Mouse (Mus musculus) kidney, embryonic 15.5 days (tissue): Measurements from ENCODE around the gene Spata4. TPM values are rescaled to one million over a fixed set of nuclear protein-coding genes. Genes with fewer than 3 reads are reported as not detected.
A peak's percentile ranks its signal among the peaks of the same experiment; 100 is the strongest.

ENCODE experiments used
- ATAC-seq: fragments of 200-750 bp; cut with Nextera tagmentation; replicated peaks from 2 replicates; pipeline ENCODE4 v1.8.0; 2017; ENCODE audit warnings: moderate TSS enrichment; ENCODE audit not compliant: low FRiP score
- H3K27ac ChIP-seq: fragments of 300-500 bp; sonication (generic); 2 replicates; pipeline ENCODE4 v1.5.1; 2015; ENCODE audit warnings: mild to moderate bottlenecking, inconsistent platforms
- H3K27me3 ChIP-seq: fragments of 300-500 bp; sonication (generic); 2 replicates; pipeline ENCODE4 v1.6.1; 2015; ENCODE audit warnings: inconsistent platforms
- H3K36me3 ChIP-seq: fragments of 300-500 bp; sonication (generic); 2 replicates; pipeline ENCODE4 v1.6.1; 2015; ENCODE audit warnings: inconsistent platforms
- H3K4me1 ChIP-seq: fragments of 300-500 bp; sonication (generic); 2 replicates; pipeline ENCODE4 v1.6.1; 2015; ENCODE audit warnings: inconsistent platforms
- H3K4me2 ChIP-seq: fragments of 300-500 bp; sonication (generic); 2 replicates; pipeline ENCODE4 v1.6.1; 2015; ENCODE audit warnings: moderate library complexity, mild to moderate bottlenecking, inconsistent platforms
- H3K4me3 ChIP-seq: fragments of 300-500 bp; sonication (generic); replicated peaks from 2 replicates; pipeline ENCODE4 v1.5.1; 2015; ENCODE audit warnings: mild to moderate bottlenecking, inconsistent platforms
- H3K9ac ChIP-seq: fragments of 300-500 bp; sonication (generic); 2 replicates; pipeline ENCODE4 v1.6.1; 2015; ENCODE audit warnings: mild to moderate bottlenecking, inconsistent platforms
- H3K9me3 ChIP-seq: fragments of 300-500 bp; sonication (generic); replicated peaks from 2 replicates; pipeline ENCODE4 v1.6.1; 2016; ENCODE audit warnings: inconsistent platforms
- WGBS: fragments of 180-500 bp; shearing (Covaris S2); methylation state at CpG from one replicate; pipeline ENCODE4 v1.1.7; 2015; ENCODE audit warnings: mixed read lengths; 5-methylcytosine and 5-hydroxymethylcytosine counted together
- polyA plus RNA-seq: library from polyadenylated mRNA; unstranded; fragments of >200 nt; fragmentation: Nextera tagmentation; extraction: Ambion mirVana; gene quantifications from 2 replicates; pipeline ENCODE4 v1.2.1, GENCODE M21; 2015

Spata4 gene
- polyA plus RNA-seq, result not detected in 2 replicates

GRCm38 (mm10) chr8:54600671-54601251, at the start of gene Spata4:
Gene Spata4 (plus strand): TSS chr8:54600781.
- ATAC-seq, result peak; percentile 85

GRCm38 (mm10) chr8:54554921-54555320, 45.7 kb upstream of the Spata4 start:
- ATAC-seq, result no peak
- no peak overlapping the region for H3K4me2 ChIP-seq
- H3K9ac ChIP-seq, result no peak overlapping the region
- no peak overlapping the region for H3K27ac ChIP-seq
- 80% methylated on average over 2 of the region's 2 CpGs for WGBS
- no peaks in the 10 kb centered on the region for H3K36me3 ChIP-seq
- no peak overlapping the region for H3K4me3 ChIP-seq
- no peaks in the 10 kb centered on the region for H3K9me3 ChIP-seq
- no peaks in the 10 kb centered on the region for H3K4me1 ChIP-seq
- no peaks in the 10 kb centered on the region for H3K27me3 ChIP-seq

More at GRCm38 (mm10) chr8:54600671-54601251, at the start of gene Spata4:
- Histone ChIP-seq H3K9me3 (no peaks in the 10 kb centered on the region), H3K27ac (no peak within 1 kb of the TSS), H3K27me3 (no peaks in the 10 kb centered on the region), H3K4me2 (peak within 1 kb of the TSS; percentile 60), H3K36me3 (no peaks in the 10 kb centered on the region), H3K4me3 (peak within 1 kb of the TSS; percentile 41), H3K9ac (no peak within 1 kb of the TSS), H3K4me1 (peaks cover 8% of the 10 kb centered on the region; the same call in 1 of the 2 replicates)
- 4% methylated on average over 21 of the region's 21 CpGs for WGBS

- Histone ChIP-seq H3K4me2 (no peak overlapping the region), H3K4me3 (no peak overlapping the region), H3K27me3 (no peaks in the 10 kb centered on the region), H3K9me3 (no peaks in the 10 kb centered on the region), H3K4me1 (no peaks in the 10 kb centered on the region), H3K36me3 (no peaks in the 10 kb centered on the region), H3K9ac (no peak overlapping the region), H3K27ac (no peak overlapping the region)
- WGBS, result 58% methylated on average over 4 of the region's 4 CpGs
- no peak for ATAC-seq
Observed at GRCm38 (mm10) chr8:54562137-54562536, 38.4 kb upstream of the Spata4 start.

- 83% methylated on average over 1 of the region's 1 CpGs for WGBS
- no peak overlapping the region for H3K4me2 ChIP-seq
Observed at GRCm38 (mm10) chr8:54565181-54565580, 35.4 kb upstream of the Spata4 start.

GRCm38 (mm10) chr8:54565603-54566260, 34.8 kb upstream of the Spata4 start:
- WGBS, result 91% methylated on average over 7 of the region's 7 CpGs
- Histone ChIP-seq H3K27me3 (no peaks in the 10 kb centered on the region), H3K4me1 (0 out of 2 replicates have a peak, but pooled peaks cover 2% of the 10 kb centered on the region)

More at GRCm38 (mm10) chr8:54565181-54565580, 35.4 kb upstream of the Spata4 start:
- no peaks in the 10 kb centered on the region for H3K4me1 ChIP-seq
- ATAC-seq, result no peak
- H3K27ac ChIP-seq, result no peak overlapping the region
- H3K4me3 ChIP-seq, result no peak overlapping the region
- H3K36me3 ChIP-seq, result no peaks in the 10 kb centered on the region
- no peak overlapping the region for H3K9ac ChIP-seq
- H3K27me3 ChIP-seq, result no peaks in the 10 kb centered on the region
- no peaks in the 10 kb centered on the region for H3K9me3 ChIP-seq

GRCm38 (mm10) chr8:54567168-54567567, 33.4 kb upstream of the Spata4 start:
- H3K27ac ChIP-seq, result no peak overlapping the region
- no peak for ATAC-seq
- no peak overlapping the region for H3K9ac ChIP-seq
- no peaks in the 10 kb centered on the region for H3K36me3 ChIP-seq
- WGBS, result 74% methylated on average over 2 of the region's 2 CpGs
- H3K4me2 ChIP-seq, result no peak overlapping the region
- no peak overlapping the region for H3K4me3 ChIP-seq
- no peaks in the 10 kb centered on the region for H3K9me3 ChIP-seq
- H3K4me1 ChIP-seq, result 0 out of 2 replicates have a peak, but pooled peaks cover 3% of the 10 kb centered on the region
- no peaks in the 10 kb centered on the region for H3K27me3 ChIP-seq

More at GRCm38 (mm10) chr8:54565603-54566260, 34.8 kb upstream of the Spata4 start:
- no peak overlapping the region for H3K4me2 ChIP-seq
- H3K36me3 ChIP-seq, result no peaks in the 10 kb centered on the region
- no peaks in the 10 kb centered on the region for H3K9me3 ChIP-seq
- no peak overlapping the region for H3K9ac ChIP-seq
- no peak for ATAC-seq
- H3K27ac ChIP-seq, result no peak overlapping the region
- no peak overlapping the region for H3K4me3 ChIP-seq

- H3K9ac ChIP-seq, result no peak overlapping the region
- H3K36me3 ChIP-seq, result no peaks in the 10 kb centered on the region
- no peaks in the 10 kb centered on the region for H3K9me3 ChIP-seq
- H3K4me1 ChIP-seq, result 0 out of 2 replicates have a peak, but pooled peaks cover 3% of the 10 kb centered on the region
- WGBS, result 58% methylated on average over 15 of the region's 15 CpGs
- no peak for ATAC-seq
- H3K27me3 ChIP-seq, result no peaks in the 10 kb centered on the region
- no peak overlapping the region for H3K4me2 ChIP-seq
- no peak overlapping the region for H3K4me3 ChIP-seq
- no peak overlapping the region for H3K27ac ChIP-seq
Observed at GRCm38 (mm10) chr8:54570618-54571609, 29.7 kb upstream of the Spata4 start.

GRCm38 (mm10) chr8:54581436-54581835, 19.1 kb upstream of the Spata4 start:
- 76% methylated on average over 3 of the region's 3 CpGs for WGBS
- Histone ChIP-seq H3K4me3 (no peak overlapping the region), H3K4me2 (no peak overlapping the region), H3K27me3 (no peaks in the 10 kb centered on the region), H3K9ac (no peak overlapping the region), H3K36me3 (no peaks in the 10 kb centered on the region), H3K27ac (no peak overlapping the region), H3K4me1 (no peaks in the 10 kb centered on the region), H3K9me3 (no peaks in the 10 kb centered on the region)
- ATAC-seq, result no peak

- 32% methylated on average over 1 of the region's 1 CpGs for WGBS
- no peak overlapping the region for H3K4me2 ChIP-seq
- H3K36me3 ChIP-seq, result no peaks in the 10 kb centered on the region
Observed at GRCm38 (mm10) chr8:54582886-54583285, 17.7 kb upstream of the Spata4 start.

GRCm38 (mm10) chr8:54594634-54595033, 5.9 kb upstream of the Spata4 start:
- H3K4me2 ChIP-seq, result no peak overlapping the region
- H3K9me3 ChIP-seq, result no peaks in the 10 kb centered on the region
- H3K27ac ChIP-seq, result no peak overlapping the region
- no peak for ATAC-seq
- H3K4me3 ChIP-seq, result no peak overlapping the region
- no peaks in the 10 kb centered on the region for H3K27me3 ChIP-seq
- H3K36me3 ChIP-seq, result no peaks in the 10 kb centered on the region
- 92% methylated on average over 5 of the region's 5 CpGs for WGBS
- H3K9ac ChIP-seq, result no peak overlapping the region
- H3K4me1 ChIP-seq, result no peaks in the 10 kb centered on the region

More at GRCm38 (mm10) chr8:54582886-54583285, 17.7 kb upstream of the Spata4 start:
- H3K9ac ChIP-seq, result no peak overlapping the region
- H3K9me3 ChIP-seq, result no peaks in the 10 kb centered on the region
- H3K27me3 ChIP-seq, result no peaks in the 10 kb centered on the region
- H3K27ac ChIP-seq, result no peak overlapping the region
- no peaks in the 10 kb centered on the region for H3K4me1 ChIP-seq
- H3K4me3 ChIP-seq, result no peak overlapping the region
- ATAC-seq, result no peak

- H3K27me3 ChIP-seq, result no peaks in the 10 kb centered on the region
- no peak overlapping the region for H3K4me2 ChIP-seq
- no peak overlapping the region for H3K4me3 ChIP-seq
- ATAC-seq, result no peak; the same call in 1 of the 2 replicates
- no peak overlapping the region for H3K9ac ChIP-seq
- WGBS, result 57% methylated on average over 2 of the region's 2 CpGs
- no peaks in the 10 kb centered on the region for H3K9me3 ChIP-seq
- no peak overlapping the region for H3K27ac ChIP-seq
- H3K36me3 ChIP-seq, result no peaks in the 10 kb centered on the region
- peaks cover 8% of the 10 kb centered on the region; the same call in 1 of the 2 replicates for H3K4me1 ChIP-seq
Observed at GRCm38 (mm10) chr8:54596051-54596450, 4.5 kb upstream of the Spata4 start.
